Mouse (Mus musculus): ENCODE measurements around the gene Sec22b.

- TF ChIP-seq POLR2A (IDR thresholded peaks at IDR 0.05; ENCODE audit: extremely low read depth, insufficient read depth, low read length) (no peak), CTCF (IDR thresholded peaks at IDR 0.05; ENCODE audit: low read depth, low read length) (no peak)
Measured at GRCm38 (mm10) chr3:97948518-97948917, 47.5 kb downstream of the Sec22b start.

All from liver, adult 2 months (tissue).